Mouse (Mus musculus): ENCODE measurements at regions not wholly inside any gene's neighbourhood (a gene's known extent, or its start where the extent isn't known, plus 50 kb on each side); places are given as distances from the start of the nearest gene placed in this dataset.

GRCm38 (mm10) chr13:69294483-69294882 is 239.1 kb upstream of the Nsun2 start:
- Histone ChIP-seq H3K4me1 (ENCODE audit: control insufficient read depth, insufficient read depth, low read length) (no peaks in the 10 kb centered on the region), H3K27me3 (ENCODE audit: control insufficient read depth, insufficient read depth, low read length) (no peaks in the 10 kb centered on the region), H3K27ac (ENCODE audit: control insufficient read depth, insufficient read depth, low read depth, low read length) (no peak overlapping the region), H3K36me3 (ENCODE audit: control insufficient read depth, insufficient read depth, low read length) (no peaks in the 10 kb centered on the region), H3K4me3 (ENCODE audit: control insufficient read depth, low read depth, low read length) (no peak overlapping the region)
- TF ChIP-seq CTCF (IDR thresholded peaks at IDR 0.05; ENCODE audit: control insufficient read depth, insufficient read depth, insufficient replicate concordance, low read depth, low read length) = no peak
- no peak for TF ChIP-seq POLR2A (IDR thresholded peaks at IDR 0.05; ENCODE audit: control insufficient read depth, low read depth, low read length)

GRCm38 (mm10) chr13:69303316-69303715 is 230.2 kb upstream of the Nsun2 start:
- Histone ChIP-seq H3K27me3 (ENCODE audit: control insufficient read depth, insufficient read depth, low read length) (no peaks in the 10 kb centered on the region), H3K27ac (ENCODE audit: control insufficient read depth, insufficient read depth, low read depth, low read length) (no peak overlapping the region), H3K36me3 (ENCODE audit: control insufficient read depth, insufficient read depth, low read length) (no peaks in the 10 kb centered on the region), H3K4me3 (ENCODE audit: control insufficient read depth, low read depth, low read length) (no peak overlapping the region), H3K4me1 (ENCODE audit: control insufficient read depth, insufficient read depth, low read length) (no peaks in the 10 kb centered on the region)
- no peak for TF ChIP-seq POLR2A (IDR thresholded peaks at IDR 0.05; ENCODE audit: control insufficient read depth, low read depth, low read length)
- no peak for TF ChIP-seq CTCF (IDR thresholded peaks at IDR 0.05; ENCODE audit: control insufficient read depth, insufficient read depth, insufficient replicate concordance, low read depth, low read length)

GRCm38 (mm10) chr13:69330412-69331000 is 203.0 kb upstream of the Nsun2 start:
- Histone ChIP-seq H3K4me1 (ENCODE audit: control insufficient read depth, insufficient read depth, low read length) (no peaks in the 10 kb centered on the region), H3K36me3 (ENCODE audit: control insufficient read depth, insufficient read depth, low read length) (no peaks in the 10 kb centered on the region), H3K4me3 (ENCODE audit: control insufficient read depth, low read depth, low read length) (no peak overlapping the region), H3K27ac (ENCODE audit: control insufficient read depth, insufficient read depth, low read depth, low read length) (no peak overlapping the region), H3K27me3 (ENCODE audit: control insufficient read depth, insufficient read depth, low read length) (no peaks in the 10 kb centered on the region)
- TF ChIP-seq POLR2A (IDR thresholded peaks at IDR 0.05; ENCODE audit: control insufficient read depth, low read depth, low read length) (no peak), CTCF (IDR thresholded peaks at IDR 0.05; ENCODE audit: control insufficient read depth, insufficient read depth, insufficient replicate concordance, low read depth, low read length) (no peak)

- no peak for TF ChIP-seq CTCF (IDR thresholded peaks at IDR 0.05; ENCODE audit: control insufficient read depth, insufficient read depth, insufficient replicate concordance, low read depth, low read length)
- TF ChIP-seq POLR2A (IDR thresholded peaks at IDR 0.05; ENCODE audit: control insufficient read depth, low read depth, low read length) = no peak
- H3K4me3 ChIP-seq (ENCODE audit: control insufficient read depth, low read depth, low read length) = no peak overlapping the region
- no peaks in the 10 kb centered on the region for H3K4me1 ChIP-seq (ENCODE audit: control insufficient read depth, insufficient read depth, low read length)
- H3K27ac ChIP-seq (ENCODE audit: control insufficient read depth, insufficient read depth, low read depth, low read length) = no peak overlapping the region
- no peaks in the 10 kb centered on the region for H3K27me3 ChIP-seq (ENCODE audit: control insufficient read depth, insufficient read depth, low read length)
- H3K36me3 ChIP-seq (ENCODE audit: control insufficient read depth, insufficient read depth, low read length) = no peaks in the 10 kb centered on the region
Measured at GRCm38 (mm10) chr13:69331537-69332435, 201.8 kb upstream of the Nsun2 start.

- Histone ChIP-seq H3K4me3 (ENCODE audit: control insufficient read depth, low read depth, low read length) (peak overlapping the region; percentile 16; the same call in 1 of the 2 replicates), H3K4me1 (ENCODE audit: control insufficient read depth, insufficient read depth, low read length) (no peaks in the 10 kb centered on the region), H3K27ac (ENCODE audit: control insufficient read depth, insufficient read depth, low read depth, low read length) (no peak overlapping the region), H3K27me3 (ENCODE audit: control insufficient read depth, insufficient read depth, low read length) (no peaks in the 10 kb centered on the region), H3K36me3 (ENCODE audit: control insufficient read depth, insufficient read depth, low read length) (no peaks in the 10 kb centered on the region)
- TF ChIP-seq POLR2A (IDR thresholded peaks at IDR 0.05; ENCODE audit: control insufficient read depth, low read depth, low read length) (no peak), CTCF (IDR thresholded peaks at IDR 0.05; ENCODE audit: control insufficient read depth, insufficient read depth, insufficient replicate concordance, low read depth, low read length) (no peak)
Measured at GRCm38 (mm10) chr13:69343806-69344205, 189.7 kb upstream of the Nsun2 start.

- Histone ChIP-seq H3K36me3 (ENCODE audit: control insufficient read depth, insufficient read depth, low read length) (no peaks in the 10 kb centered on the region), H3K4me3 (ENCODE audit: control insufficient read depth, low read depth, low read length) (no peak overlapping the region), H3K27me3 (ENCODE audit: control insufficient read depth, insufficient read depth, low read length) (no peaks in the 10 kb centered on the region), H3K4me1 (ENCODE audit: control insufficient read depth, insufficient read depth, low read length) (no peaks in the 10 kb centered on the region), H3K27ac (ENCODE audit: control insufficient read depth, insufficient read depth, low read depth, low read length) (no peak overlapping the region)
- TF ChIP-seq CTCF (IDR thresholded peaks at IDR 0.05; ENCODE audit: control insufficient read depth, insufficient read depth, insufficient replicate concordance, low read depth, low read length) (no peak), POLR2A (IDR thresholded peaks at IDR 0.05; ENCODE audit: control insufficient read depth, low read depth, low read length) (no peak)
Measured at GRCm38 (mm10) chr13:69357435-69357834, 176.1 kb upstream of the Nsun2 start.

GRCm38 (mm10) chr13:69365880-69366490 is 167.6 kb upstream of the Nsun2 start:
- TF ChIP-seq POLR2A (IDR thresholded peaks at IDR 0.05; ENCODE audit: control insufficient read depth, low read depth, low read length) (no peak), CTCF (IDR thresholded peaks at IDR 0.05; ENCODE audit: control insufficient read depth, insufficient read depth, insufficient replicate concordance, low read depth, low read length) (no peak)
- H3K27me3 ChIP-seq (ENCODE audit: control insufficient read depth, insufficient read depth, low read length) = no peaks in the 10 kb centered on the region
- no peaks in the 10 kb centered on the region for H3K4me1 ChIP-seq (ENCODE audit: control insufficient read depth, insufficient read depth, low read length)
- H3K4me3 ChIP-seq (ENCODE audit: control insufficient read depth, low read depth, low read length) = no peak overlapping the region
- H3K27ac ChIP-seq (ENCODE audit: control insufficient read depth, insufficient read depth, low read depth, low read length) = no peak overlapping the region
- no peaks in the 10 kb centered on the region for H3K36me3 ChIP-seq (ENCODE audit: control insufficient read depth, insufficient read depth, low read length)
